Mouse (Mus musculus) heart, adult 2 months (tissue): ENCODE results near the gene Stx7.

ENCODE experiments used
- CTCF ChIP-seq: fragments of 200-600 bp; IDR thresholded peaks from 2 replicates; pipeline ENCODE4 v1.8.1; 2022; ENCODE audit warnings: antibody characterized with exemption, mild to moderate bottlenecking, moderate library complexity
- EP300 ChIP-seq: fragments of 200-500 bp; IDR thresholded peaks from 2 replicates; pipeline ENCODE4 v1.6.1; 2011; ENCODE audit warnings: low read depth, low read length, control low read depth; ENCODE audit not compliant: insufficient read depth

- TF ChIP-seq CTCF: no peak
- TF ChIP-seq EP300: no peak
Measured at GRCm38 (mm10) chr10:24222911-24223310, 73.8 kb downstream of the Stx7 start.
